Mouse (Mus musculus) megakaryocyte, adult 5-6 weeks (primary cell): ENCODE measurements around the gene Ano3. TPM values are rescaled to one million over a fixed set of nuclear protein-coding genes. Genes with fewer than 3 reads are reported as not detected.
"Not testable (repeated sequence)": the region's sequence is repeated elsewhere in the genome, so short reads cannot be mapped to it uniquely, and the experiment has no call there.

Experiments used
- ATAC-seq: 2 replicates; pipeline ENCODE4 v1.8.0; 2016; ENCODE audit warnings: mild to moderate bottlenecking, inconsistent platforms; ENCODE audit not compliant: poor library complexity, severe bottlenecking
- total RNA-seq, 2 experiments: library from RNA; stranded (forward) in 1 of 2; stranded (reverse) in 1 of 2; fragments of 153-499, 151-499 nt in 1 of 2; fragments of 221-1000, 200-1000 nt in 1 of 2; gene quantifications; 2 replicates each; pipeline versions ENCODE4 v1.2.3 to v1.2.4; 2015 to 2017

Gene Ano3
- total RNA-seq (2015): not detected in 2 replicates
- total RNA-seq (2017): not detected in 2 replicates

GRCm38 (mm10) chr2:110950823-110951222 lies at the start of gene Ano3:
Gene Ano3, minus strand, starts transcription at chr2:110950923.
- not testable (repeated sequence) for ATAC-seq

GRCm38 (mm10) chr2:110990071-110990470 lies 39.3 kb upstream of the Ano3 start:
- ATAC-seq: no peak

- no peak for ATAC-seq
These were observed 38.8 kb upstream of the Ano3 start for GRCm38 (mm10) chr2:110989539-110989938.

GRCm38 (mm10) chr2:110985853-110986271 lies 35.1 kb upstream of the Ano3 start:
- no peak for ATAC-seq

- ATAC-seq: no peak
These were observed 31.0 kb upstream of the Ano3 start for GRCm38 (mm10) chr2:110981733-110982132.

GRCm38 (mm10) chr2:110979610-110980009 lies 28.9 kb upstream of the Ano3 start:
- no peak for ATAC-seq

GRCm38 (mm10) chr2:110976871-110977270 lies 26.1 kb upstream of the Ano3 start:
- no peak for ATAC-seq

- no peak for ATAC-seq
These were observed 19.4 kb upstream of the Ano3 start for GRCm38 (mm10) chr2:110970158-110970557.

- no peak for ATAC-seq
These were observed 14.7 kb upstream of the Ano3 start for GRCm38 (mm10) chr2:110965398-110965797.

- ATAC-seq: no peak
These were observed 305 bp downstream of the Ano3 start for GRCm38 (mm10) chr2:110950432-110950803.

GRCm38 (mm10) chr2:110949679-110950431 lies 868 bp downstream of the Ano3 start:
- no peak for ATAC-seq

GRCm38 (mm10) chr2:110945171-110945570 lies 5.6 kb downstream of the Ano3 start:
- no peak for ATAC-seq

- no peak for ATAC-seq
These were observed 15.0 kb downstream of the Ano3 start for GRCm38 (mm10) chr2:110935691-110936090.

GRCm38 (mm10) chr2:110929126-110929525 lies 21.6 kb downstream of the Ano3 start:
- ATAC-seq: no peak

GRCm38 (mm10) chr2:110909506-110909905 lies 41.2 kb downstream of the Ano3 start:
- no peak for ATAC-seq

- ATAC-seq: no peak
These were observed 44.2 kb downstream of the Ano3 start for GRCm38 (mm10) chr2:110906473-110906872.

GRCm38 (mm10) chr2:110896477-110897270 lies 54.0 kb downstream of the Ano3 start:
- ATAC-seq: no peak

- no peak for ATAC-seq
These were observed 79.1 kb downstream of the Ano3 start for GRCm38 (mm10) chr2:110871650-110872049.

GRCm38 (mm10) chr2:110865584-110865983 lies 85.1 kb downstream of the Ano3 start:
- no peak for ATAC-seq

GRCm38 (mm10) chr2:110863376-110863775 lies 87.3 kb downstream of the Ano3 start:
- no peak for ATAC-seq

GRCm38 (mm10) chr2:110839559-110840243 lies 111.0 kb downstream of the Ano3 start:
- no peak for ATAC-seq
